Mouse (Mus musculus) fat pad, adult 2 months (tissue): Measurements from ENCODE around the gene Cnr2.

Experiments used
- DNase-seq: peaks from one replicate; pipeline ENCODE4 v3.0.0-alpha.2; 2011; ENCODE audit warnings: low read depth, low spot score; ENCODE audit errors: extremely low read depth

The Cnr2 gene

DNA sequence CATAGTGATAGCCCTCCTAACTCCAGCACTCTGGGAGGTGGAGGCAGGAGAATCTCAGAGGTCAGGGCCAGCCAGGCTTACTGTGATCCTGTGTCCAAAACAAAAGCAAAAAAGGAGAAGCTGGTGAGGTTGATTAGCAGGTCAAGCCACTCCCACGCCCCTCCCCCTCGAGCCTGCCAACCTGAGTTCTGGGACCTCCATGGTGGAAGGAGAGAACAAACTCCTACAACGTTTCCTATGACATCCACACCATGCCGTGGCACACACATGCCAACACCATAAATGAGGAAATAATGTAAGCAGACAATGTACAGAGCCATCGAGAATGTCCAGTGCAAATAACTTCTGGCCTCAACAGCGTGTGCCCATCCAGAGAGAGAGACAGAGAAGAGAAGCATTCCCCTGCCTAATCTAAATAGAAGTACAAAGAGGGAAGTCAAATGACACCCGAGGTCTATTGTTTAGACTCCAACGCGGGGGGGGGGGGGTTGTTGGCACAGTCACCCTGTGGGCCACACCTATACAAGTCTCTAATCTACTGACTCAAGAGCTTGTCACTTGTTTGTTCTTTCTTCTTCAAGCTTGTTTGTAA, 19.1 kb upstream of the Cnr2 start:
- DNase-seq, result no peak

DNA sequence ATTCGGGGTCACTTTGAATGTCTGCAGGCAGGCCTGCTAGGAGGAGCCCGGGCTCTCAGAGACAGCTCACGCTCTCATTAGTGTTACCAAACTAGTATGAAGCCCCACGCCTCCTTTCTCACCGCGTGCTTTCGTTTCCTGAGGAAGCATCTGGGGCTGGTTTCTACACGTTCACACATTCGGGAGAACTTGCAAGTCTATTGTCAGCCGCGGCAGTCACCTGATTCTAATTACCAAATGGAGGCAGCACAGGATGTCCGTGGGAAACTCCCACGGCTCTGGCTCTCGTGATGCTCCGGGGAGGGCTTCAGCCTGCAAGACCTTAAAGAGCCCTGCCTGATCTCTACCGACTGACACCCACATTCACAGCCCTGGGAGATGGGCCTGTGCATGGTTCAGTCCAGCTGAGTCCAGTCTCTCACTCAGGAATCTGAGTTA, 18.6 kb upstream of the Cnr2 start:
- DNase-seq, result peak; percentile 58

DNA sequence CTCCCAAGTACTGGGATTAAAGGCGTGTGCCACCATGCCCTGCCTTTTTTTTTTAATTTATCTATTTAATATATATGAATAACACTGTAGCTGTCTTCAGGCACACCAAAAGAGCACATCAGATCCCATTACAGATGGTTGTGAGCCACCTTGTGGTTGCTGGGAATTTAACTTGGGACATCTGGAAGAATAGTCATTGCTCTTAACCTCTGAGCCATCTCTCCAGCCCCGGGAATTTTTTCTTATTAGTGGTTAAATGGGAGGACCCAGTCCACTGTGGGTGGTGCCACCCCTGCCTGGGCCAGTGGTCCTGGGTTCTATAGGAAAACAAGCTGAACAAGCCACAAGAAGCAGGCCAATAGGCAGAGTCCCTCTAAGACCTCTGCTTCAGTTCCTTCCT, 17.5 kb upstream of the Cnr2 start:
- no peak for DNase-seq

DNA sequence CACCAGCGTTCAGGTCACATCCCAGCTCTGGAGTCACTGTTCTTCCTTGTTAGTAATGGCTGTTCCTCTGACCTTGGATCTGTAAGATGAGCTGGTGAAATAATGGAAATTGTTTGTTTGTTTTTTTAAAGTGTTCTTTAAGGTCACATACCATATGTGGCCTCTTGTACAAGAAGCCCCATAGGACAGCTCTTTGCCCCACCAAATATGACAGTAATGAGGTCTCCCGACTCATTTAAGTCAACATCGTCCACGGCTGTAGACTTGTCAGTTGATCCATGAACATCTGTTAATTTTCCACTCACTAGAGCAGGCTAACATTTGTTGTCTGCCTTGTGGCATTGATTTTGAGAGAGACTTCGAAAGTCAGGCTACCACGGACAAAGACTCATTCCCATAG, 16.2 kb upstream of the Cnr2 start:
- no peak for DNase-seq

DNA sequence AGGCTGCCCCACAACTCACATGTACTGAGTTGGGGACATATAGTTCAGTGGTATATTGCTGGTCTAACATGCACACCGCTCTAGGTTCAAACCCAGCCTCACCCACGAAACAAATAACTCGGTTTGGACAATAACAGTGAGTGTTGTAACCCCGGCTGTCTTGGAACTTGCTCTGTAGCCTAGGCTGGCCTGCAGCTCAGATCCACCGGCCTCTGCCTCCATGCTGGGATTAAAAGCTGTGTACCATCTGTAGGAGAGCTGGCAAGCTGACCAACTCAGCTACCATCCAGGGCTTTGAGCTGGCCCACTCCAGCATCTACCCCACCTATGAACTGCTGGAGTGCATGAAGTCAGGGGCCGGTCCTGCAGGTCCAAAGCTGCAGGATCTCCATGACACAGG, 15.2 kb upstream of the Cnr2 start:
- DNase-seq, result no peak

DNA sequence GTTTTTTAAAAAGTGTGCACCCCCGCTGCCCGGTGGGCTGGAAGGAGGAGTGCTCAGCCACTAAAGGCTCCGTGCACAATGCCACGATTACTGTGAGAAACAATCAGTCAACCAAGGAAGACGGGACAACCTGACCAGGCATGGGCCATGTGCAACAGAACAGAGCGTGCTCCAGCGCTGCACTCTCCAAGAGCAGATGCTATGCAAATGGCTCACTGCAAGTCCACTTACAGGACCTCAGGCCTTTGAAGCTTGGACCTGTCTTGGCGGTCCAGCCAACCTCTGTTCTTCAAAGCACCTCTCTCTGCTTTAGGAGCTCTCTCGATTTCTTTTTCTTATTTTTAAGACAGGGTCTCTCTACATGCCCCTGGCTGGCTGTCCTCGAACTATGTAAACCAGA, 14.6 kb upstream of the Cnr2 start:
- no peak for DNase-seq

DNA sequence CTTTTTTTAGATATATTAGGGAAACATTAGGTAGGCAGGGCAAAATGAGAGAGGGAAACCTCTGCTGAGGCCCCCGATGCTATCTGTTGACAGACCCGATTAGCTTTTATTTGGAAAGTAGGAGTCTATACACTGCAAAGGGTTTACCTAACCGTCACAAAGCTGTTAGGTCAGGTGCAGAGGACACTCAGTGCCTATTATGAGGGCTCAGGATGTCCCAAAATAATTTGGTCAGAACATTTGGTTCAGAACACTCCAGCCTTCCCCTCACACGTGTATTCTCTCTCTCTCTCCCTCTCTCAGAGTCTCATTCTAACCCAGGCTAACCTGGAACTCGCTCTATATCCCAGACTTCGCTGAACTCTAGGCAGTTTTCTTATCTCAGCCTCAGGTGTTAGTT, 13.2 kb upstream of the Cnr2 start:
- no peak for DNase-seq

DNA sequence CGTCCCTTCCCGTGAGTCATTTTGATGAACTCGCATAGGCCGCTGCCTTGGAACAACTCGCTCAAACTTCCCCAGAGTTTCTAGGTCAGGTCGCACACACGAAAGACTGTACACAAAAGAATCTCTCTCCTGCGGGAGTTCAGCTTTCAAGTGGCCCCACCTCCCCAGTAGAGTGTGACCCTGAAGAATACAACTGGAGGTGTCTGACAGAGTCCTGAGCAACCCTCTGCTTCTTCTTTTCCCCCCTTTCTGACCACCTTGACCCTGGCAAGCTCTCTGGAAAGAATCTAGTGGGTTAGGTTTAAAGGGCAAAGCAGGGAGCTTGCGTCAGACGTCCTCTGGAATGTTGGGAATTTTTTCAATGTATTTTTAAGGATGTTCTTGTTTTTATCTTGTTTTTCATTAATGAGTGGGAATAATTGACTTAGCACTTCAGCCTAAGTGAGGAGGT, 11.8 kb upstream of the Cnr2 start:
- DNase-seq, result no peak

DNA sequence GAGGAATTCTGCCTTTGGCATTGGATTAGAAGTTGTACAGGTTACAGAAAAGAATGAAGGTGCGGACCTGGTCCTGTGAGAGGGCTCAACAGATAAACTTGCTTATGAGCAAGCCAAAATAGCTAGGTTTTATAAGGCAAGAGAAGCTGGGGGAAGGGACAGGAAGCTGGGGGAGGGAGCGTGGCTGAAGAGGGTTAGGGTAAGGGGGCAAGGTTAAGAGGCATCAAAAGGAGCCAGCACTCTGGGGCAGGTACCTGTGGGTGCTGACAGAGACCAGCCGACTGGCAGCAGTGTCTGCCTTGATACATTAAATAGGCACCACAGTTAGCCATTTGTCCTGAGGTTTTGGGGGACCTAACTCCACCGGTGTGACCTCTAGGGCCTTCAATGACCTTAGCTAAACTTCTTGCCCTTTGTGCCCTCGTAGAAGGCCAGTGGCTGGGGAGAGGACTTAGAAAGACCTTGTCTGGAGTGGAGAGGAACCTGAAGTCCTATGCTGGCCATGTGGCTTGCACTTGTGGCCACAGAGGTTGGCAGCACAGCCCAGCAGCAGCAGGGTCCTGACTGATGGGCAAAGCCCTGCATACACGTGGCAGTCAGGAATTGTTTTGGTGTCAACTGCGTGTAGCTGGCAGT, 11.2 kb upstream of the Cnr2 start:
- DNase-seq, result no peak

DNA sequence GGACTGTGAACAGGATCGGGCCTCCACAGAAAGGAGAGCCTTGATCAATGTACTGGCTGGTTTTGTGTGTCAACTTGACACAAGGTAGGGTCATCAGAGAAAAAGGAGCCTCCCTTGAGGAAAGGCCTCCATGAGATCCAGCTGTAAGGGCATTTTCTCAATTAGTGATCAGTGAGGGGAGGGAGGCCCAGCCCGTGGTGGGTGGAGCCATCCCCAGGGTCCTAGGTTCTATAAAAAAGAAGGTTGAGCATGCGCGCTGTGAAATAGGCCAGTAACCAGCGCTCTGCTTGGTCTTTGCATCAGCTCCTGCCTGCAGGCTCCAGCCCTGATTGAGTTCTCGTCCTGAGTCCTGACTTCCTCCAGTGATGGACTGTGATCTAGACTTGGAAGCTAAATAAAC, 10.7 kb upstream of the Cnr2 start:
- DNase-seq, result no peak

DNA sequence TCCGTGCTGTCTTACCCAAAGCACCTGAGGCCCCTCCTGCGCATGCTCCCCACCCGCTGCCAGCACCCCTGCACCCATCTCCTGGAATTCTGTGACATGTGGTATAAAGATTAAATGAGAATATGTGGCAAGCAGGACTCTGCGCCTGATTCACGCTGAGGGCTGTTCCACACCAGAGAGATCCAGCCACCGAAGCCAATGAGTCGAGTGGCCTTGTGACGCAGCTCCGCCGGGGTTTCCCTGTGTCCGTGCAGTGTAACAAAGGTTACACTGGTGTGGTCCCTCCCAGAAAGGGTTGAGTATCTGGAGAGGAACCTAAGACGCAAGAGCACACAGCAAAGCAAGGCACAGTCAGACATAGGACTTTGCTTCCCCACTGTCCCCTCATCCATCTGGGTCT, 9.5 kb upstream of the Cnr2 start:
- no peak for DNase-seq

DNA sequence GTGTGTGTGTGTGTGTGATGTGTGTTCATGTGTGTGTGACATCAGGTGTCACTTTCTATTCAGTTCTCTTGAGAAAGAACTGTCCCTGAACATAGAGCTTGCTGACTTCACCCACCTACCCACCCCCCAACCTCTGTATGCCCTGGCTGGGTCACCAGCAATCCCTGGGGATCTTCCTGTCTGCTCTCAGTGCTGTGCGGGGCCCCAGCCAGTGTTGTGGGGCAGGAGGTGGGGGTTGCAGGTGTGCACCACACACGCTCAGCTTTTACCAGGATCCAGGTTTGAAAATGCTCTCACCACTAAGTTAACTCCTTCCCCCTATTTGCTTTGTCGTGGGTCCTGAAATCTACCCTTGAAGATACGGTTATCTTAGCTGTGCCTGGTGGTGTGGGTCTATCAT, 9.0 kb upstream of the Cnr2 start:
- DNase-seq, result no peak

DNA sequence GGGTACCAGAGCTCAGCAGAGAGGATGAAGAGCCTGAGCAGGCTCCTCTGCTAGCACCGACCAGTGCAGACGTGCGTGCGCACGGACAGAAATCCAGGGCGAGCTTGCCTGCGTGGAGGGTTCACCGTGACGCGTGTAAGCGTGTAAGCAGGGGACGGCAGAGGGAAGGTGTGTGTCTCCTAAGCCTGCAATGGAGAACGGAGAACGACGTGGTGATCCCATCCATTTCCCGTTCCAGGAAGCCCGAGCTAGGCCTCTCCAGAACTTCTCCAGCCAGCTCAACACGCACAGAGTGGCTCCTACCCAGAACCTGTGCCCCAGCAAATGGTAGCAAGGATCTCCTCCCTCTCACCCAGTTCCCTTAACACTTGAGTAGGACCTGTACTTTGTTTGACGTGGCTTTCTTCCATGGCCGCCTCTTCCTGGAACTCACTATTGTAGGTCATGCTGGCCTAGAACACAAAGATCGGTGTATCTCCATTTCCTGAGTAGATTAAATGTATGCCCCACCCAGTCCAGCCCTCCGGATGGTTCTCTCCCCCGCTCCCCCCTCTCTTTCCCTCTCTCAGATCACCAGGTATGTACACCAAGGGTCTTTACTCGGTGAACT, 6.6 kb upstream of the Cnr2 start:
- DNase-seq, result no peak

DNA sequence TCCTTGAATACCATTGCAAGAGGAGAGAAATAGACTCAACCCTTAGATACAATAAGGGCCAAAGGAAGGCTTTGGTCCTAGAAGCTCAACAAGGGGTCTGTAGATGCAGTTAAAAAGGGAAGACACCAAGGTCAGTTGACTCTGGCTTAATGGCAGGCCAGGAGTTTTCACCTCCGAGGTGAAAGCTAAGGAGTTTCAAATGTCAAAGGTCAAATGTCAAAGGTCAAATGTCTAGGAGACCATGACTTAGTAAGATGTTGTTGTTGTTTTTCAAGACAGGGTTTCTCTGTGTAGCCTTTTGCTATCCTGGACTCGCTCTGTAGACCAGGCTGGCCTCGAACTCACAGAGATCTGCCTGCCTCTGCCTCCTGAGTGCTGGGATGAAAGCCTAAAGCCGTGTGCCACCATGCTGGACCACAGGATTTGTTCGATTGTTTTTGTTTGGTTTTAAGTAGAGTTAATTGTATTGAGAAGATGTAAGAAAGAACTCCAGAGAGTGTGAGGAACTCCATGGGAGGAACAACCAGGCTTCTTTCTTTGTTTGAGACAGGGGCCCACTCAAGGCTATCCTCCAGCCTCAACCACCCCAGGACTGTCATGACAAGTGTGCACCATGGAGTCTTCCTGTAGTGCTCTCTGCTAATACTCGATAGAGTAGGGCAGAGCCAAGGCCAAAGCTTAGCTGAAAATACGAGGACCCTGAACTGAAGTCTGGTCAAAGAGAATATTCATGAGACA, 5.9 kb upstream of the Cnr2 start:
- DNase-seq, result no peak

DNA sequence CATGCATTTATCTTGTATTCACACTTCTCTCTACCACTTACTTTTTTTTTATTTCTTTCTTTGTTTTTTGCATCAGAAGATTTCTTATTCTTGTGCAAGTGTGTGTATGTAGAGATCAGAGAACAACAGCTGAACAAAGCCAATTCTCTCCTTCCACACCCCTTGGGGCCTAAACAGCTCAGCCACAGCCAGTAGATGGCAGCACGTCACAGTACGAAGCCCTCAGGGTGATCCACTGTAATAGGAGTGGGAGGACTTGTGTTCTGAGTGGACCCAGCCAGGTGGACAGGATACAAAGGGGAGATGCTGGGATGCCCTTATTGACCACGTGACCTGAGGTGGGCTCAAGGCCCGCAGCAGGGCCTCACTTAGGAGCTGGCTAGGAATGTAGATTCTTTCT, 5.3 kb upstream of the Cnr2 start:
- DNase-seq, result no peak

DNA sequence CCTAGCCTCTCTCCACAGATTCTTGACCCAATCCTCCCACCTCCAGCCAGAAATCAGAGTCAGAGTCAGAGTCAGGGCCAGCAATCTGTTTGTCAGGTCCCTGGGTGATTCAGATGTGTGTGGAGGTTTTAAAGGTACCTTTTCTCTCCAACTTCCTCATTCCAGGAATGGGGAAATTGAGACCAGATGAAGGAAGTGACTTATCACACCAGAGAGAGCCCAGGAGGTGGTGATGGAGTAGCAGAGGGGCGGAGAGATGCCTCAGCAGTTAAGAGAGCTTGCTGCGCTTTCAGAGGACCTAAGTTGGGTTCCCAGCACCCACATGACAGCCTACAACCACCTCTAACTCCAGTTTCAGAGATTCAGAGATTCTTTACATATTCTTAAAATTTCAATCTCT, 3.7 kb upstream of the Cnr2 start:
- no peak for DNase-seq

DNA sequence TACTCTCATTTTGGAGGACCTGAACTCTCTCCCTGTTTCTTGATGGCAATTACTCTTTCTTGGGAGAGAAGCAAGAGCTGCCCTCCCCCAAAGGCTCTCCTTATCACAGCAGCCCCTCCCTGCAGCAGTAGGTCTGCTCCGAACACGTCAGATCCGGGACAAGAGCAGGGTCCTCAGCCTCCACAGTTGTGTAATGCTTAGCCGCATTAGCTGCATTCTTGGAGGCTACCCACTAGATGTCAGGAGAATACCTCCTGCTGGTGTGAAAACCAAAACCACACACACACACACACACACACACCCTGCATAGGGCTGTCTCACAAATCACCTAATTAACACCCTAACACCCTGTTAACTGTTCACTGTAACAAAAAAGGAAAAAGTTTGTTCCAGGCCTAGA, 2.3 kb upstream of the Cnr2 start:
- no peak for DNase-seq

DNA sequence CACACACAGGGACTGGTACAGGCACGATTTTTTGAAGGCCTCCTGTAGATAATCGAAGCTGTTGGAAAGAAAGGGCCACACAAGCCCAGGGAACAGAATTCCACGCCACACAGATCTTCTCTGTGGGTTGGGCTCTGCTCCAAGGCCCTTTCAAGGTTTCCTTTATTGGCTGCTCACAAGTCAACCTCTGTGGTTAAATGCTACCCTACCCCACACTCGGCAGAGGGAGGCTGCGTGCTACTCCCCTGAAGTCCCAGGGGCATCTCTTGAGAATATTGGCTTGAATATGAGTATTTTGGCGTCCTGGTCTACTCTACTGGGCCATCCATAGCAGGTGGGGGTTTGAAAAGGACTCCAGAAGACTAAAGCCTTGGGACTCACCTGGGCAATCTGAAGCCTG, 963 bp downstream of the Cnr2 start:
- DNase-seq, result no peak

DNA sequence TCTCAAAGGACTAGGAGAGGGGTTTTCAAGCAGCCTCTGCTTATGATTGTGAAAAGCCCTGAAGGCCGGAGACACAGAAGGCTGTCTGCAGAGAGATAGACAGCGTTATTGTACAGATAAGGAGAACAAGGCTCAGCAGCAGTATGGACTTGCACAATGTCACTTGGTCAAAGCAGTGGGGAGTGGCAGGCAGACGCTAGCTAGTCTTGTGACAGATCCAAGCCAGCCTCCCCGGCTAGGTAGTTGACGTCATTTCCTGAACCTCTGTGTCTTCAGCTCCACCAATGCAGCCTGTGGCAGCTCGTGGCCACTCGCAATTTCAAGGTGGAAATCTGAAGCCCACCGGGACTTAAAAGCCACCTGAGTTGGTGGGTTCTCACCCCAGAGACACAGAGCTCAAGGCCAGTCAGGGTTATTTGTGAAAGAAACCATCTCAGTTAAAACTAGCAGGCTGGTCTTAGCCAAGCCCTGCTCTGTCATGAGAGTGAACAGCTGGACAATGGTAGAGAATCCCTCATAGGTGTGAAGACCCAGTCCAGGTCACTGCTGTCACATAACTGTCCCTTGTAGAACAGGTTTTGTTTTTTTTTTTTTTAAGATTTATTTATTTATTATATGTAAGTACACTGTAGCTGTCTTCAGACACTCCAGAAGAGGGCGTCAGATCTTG, 3.3 kb downstream of the Cnr2 start:
- DNase-seq, result no peak

DNA sequence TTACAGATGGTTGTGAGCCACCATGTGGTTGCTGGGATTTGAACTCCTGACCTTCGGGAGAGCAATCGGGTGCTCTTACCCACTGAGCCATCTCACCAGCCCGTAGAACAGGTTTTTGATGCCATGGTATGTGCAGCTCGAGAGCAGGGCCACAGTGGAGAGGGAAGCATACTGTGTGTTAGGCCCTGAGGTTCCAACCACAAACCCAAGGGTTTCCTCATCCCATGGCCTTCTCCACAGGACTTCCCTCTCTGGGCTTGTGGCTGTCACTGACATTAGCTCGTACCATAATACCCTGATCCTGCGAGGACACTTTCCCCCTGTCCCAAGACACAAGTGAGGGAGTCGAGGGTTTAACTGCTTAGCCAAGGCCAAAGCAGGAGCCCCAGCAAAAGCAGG, 3.9 kb downstream of the Cnr2 start:
- DNase-seq, result no peak

DNA sequence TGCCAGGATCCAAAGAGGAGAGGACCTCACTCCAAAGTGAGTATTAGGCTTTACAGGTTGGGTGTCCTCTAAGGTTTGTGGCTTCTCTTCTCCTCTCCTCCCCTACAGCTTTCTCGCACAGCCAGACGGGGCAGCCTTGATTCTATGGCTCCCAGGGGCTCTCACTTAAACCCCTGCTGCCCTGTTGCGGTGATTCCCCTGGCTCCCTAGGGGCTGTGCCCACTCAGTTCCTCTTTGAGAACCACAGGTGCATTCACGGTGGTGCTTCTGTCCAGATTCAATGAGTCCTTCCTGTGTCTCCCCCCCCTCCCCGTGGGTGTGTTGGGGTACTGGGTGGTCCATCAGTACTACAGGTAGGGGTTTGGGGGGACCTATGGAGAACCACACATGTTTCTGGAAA, 4.8 kb downstream of the Cnr2 start:
- DNase-seq, result no peak
